Mouse (Mus musculus) erythroblast, embryonic 14.5 days (primary cell): Measurements from ENCODE around the gene Tmcc2.

Source experiments
- GATA1 ChIP-seq: IDR thresholded peaks from 2 replicates; pipeline ENCODE4 v1.6.1; 2012; ENCODE audit warnings: low read length, inconsistent platforms, mixed read lengths
- TAL1 ChIP-seq: IDR thresholded peaks from 3 replicates; pipeline ENCODE4 v1.6.1; 2012; ENCODE audit warnings: low read length, inconsistent platforms, mixed read lengths

DNA sequence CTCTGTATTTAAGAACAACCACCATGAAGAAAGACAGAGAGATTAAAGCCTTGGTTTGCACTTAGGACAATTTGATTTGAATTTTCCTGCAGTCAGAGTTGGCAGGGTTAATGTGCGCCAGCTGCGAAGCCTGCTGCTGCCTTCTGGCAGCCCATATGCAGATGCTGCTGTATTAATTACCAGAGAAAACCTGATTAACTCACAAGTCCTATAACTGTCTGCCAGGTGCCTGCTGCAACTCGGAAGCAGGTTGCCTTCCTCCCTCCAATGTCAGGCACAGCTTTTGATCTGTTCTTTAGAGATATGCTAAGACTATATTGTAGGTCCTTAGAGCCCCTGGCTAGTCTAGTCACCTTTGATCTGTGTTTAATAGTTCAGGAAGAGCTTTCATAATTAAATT lies 39.7 kb upstream of the Tmcc2 start:
- TF ChIP-seq GATA1 = no peak
- TF ChIP-seq TAL1 = no peak
